Mouse (Mus musculus): ENCODE results near the gene Ncan.
"Not testable (repeated sequence)": the region's sequence is repeated elsewhere in the genome, so short reads cannot be mapped to it uniquely, and the experiment has no call there.

Ncan gene

DNA sequence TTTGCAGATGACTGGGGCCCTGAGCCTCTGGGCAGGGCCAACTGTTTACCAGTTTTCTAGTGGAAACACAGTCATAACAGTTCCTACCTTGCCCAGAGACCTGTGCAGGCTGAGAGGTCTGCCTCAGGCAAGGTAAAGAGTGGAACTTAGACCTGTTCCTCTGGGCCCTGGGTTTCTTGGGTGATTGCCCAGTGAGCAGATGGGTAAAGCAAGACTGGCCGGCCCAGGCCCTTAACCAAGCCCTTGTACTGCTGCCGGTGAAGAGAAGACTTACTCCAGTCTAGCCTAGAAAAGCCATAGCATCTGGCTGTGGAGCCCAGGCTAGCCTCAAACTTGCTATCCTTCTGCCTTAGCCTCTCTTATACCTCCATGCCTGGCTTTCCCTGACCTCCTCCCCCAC lies 38.7 kb downstream of the Ncan start:
- DNase-seq: no peak

DNA sequence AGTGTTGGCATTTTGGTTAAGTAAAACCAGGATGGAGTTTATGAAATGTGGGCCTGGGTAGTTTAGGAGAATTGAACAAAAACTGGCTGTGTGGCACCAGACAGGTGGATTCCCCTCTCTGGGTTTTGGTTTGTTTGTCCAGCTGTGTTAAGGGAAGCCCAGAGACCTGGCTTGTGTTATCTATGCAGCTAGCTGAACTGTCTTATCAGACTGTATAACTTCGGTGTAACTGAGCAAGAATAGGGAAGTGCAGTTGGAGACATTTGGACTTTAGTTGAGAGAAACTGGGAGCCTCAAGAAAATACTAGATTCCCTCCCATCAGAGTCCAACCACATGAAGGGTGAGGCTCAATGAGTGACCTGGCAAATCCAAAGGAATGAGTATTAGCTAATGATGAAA lies 47.0 kb downstream of the Ncan start:
- DNase-seq: no peak

DNA sequence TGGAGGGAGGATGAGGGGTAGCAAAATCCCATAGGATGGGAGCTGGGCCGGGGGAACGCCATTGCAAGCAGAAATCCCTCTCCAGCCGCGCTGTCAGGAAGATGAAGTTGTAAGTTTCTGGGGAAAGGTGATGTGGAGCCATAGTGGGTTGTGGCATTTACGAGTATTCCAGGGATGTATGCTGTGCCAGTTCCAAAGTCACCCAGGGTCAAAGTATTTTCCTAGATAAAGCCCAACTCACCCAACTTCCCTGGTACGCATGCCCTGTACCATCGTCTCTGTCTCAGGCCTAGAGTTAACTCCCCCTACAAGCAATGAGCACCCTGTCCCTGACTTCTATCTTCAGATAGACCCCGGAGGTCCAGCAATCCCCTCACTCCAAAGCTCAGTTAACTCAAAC lies 47.6 kb downstream of the Ncan start:
- DNase-seq: no peak

DNA sequence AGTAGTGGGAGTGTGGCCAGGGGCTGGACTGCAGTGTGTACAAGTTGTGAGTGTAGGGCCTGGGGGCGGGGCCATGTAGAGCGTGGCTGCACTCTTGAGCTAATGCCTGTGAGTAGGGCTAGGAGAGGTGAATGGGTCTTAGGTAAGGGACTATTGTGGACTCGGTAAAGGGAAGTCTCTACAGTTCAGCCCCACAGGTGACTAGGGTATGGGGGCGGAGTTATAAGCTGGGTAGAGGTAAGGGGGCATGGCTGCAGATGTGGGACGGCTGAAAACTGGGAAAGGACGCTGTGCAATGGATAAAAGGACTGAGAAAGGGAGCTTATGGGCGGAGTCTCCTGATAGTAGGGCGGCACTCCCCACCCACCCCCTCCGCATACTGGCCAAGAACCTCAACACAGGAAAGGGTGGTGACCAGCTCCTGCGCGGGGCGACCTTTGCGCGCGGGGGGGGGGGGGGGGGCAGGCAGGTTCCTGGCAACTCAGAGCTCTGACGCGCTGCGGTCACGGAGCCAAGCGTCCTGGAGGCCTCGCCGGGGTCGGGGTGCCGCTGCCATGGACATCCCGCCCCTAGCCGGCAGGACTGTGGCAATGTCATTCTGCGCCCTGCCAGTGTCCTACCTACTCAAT lies 48.1 kb downstream of the Ncan start, which contains the start of gene Tm6sf2:
Gene Tm6sf2, plus strand, starts transcription at position 484 of the 629 bp plus-strand sequence.
- DNase-seq: no peak

DNA sequence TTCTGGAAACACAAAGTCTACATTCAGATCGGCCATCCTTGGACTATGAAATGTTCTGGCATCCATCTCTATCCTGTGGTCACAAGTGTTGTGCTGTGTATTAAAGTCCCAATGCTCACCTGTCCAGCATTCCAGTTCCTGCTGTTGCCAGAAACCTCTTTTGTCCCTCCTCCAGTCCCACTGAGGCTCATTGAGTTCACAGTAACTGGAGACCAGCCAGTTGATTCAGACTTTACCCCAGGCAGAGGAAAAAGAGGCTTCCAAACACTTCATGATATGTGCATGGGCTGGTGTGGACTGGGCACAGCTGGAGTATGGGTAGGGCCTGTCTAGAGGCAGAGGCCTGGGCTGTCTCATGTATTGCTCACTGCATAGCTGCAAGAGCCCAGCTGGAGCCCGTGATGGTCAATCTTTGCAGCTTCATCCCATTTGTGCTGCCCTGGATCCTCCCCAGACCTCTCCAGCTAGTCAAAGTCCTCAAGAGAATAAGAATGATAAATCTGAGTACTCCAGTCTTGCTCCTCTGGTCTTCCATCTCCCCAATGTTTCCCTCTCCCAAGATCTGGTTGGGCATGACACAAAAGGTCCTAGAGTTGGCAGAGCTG lies 48.7 kb downstream of the Ncan start:
- DNase-seq: no peak

DNA sequence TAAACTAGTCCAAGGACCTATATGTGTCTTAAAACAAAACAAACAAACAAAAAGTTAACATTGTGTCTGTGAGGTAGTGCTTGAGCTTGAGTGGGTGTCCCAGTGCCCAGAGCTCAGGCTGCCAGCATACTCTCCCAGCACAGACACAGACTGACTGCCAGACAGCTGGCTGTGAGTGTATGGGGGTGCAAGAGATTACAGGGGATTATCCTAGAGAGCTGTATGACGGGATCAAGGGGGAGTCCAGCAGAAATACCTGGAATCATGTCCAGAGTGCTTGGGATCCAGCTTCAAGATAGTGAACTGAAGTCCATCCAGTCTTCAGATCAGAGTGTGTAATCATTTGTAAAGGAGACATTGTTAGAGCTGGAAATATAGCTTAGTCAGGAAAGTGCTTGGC lies 63.0 kb downstream of the Ncan start:
- no peak for DNase-seq

DNA sequence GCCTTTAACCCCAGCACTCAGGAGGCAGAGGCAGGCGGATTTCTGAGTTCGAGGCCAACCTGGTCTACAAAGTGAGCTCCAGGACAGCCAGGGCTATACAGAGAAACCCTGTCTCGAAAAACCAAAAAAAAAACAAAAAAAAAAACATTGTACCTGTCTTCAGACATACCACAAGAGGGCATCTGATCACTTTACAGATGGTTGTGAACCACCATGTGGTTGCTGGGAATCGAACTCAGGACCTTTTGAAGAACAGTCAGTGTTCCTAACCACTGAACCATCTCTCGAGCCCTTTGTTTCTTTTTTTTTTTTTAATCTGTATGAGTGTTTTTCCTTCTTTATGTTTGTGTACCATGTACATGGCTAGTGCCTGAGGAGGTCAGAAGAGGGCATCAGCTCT lies 70.2 kb downstream of the Ncan start:
- DNase-seq: not testable (repeated sequence)

DNA sequence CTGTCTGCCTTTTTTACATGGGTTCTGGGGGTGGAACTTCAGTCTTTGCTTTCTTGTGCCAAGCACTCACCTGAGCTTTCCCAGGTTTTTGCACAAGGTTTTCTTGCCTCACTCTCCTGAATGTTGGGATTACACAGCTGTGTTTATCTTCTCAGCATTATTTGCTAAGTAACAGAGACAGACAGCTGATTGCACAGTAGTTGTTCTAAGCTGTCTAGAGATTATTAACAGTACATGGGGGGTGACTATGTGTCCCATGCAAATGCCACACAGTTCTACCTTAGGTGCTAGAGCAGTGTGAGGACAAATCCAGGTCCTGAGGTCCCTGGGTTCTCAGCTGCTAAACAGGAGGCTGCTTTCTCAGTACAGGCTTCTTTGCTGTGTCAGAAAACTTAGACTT lies 71.0 kb downstream of the Ncan start:
- no peak for DNase-seq

DNA sequence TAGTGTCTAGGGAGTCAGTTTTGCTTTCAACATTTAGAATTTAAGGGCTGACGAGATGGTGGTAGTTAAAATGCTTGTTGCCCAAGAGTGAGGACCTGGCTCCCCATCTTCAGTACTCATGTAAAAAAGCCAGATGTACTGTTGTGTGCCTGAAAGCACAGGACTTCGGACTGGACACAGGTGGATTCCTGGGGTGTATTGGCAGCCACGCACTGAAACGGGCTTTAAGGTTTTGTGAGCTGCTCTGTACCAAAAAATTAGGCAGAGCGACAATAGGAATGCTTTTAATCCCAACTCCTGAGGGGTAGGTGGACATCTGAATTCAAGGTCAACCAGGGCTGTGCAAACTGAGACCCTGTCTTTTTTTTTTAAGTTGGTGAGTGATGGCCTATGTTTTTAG lies 76.7 kb downstream of the Ncan start:
- DNase-seq: no peak

Data from thymus, postnatal 36 days (tissue).